Mouse (Mus musculus) lung, embryonic 14.5 days (tissue): ENCODE measurements around the gene Il12b. TPM values are rescaled to one million over a fixed set of nuclear protein-coding genes. Genes with fewer than 3 reads are reported as not detected.
"Not testable (repeated sequence)": the region's sequence is repeated elsewhere in the genome, so short reads cannot be mapped to it uniquely, and the experiment has no call there.

Experiments
- ATAC-seq: fragments of 200-750 bp; cut with Nextera tagmentation; 2 replicates; pipeline ENCODE4 v1.8.0; 2017; ENCODE audit warnings: mild to moderate bottlenecking, moderate TSS enrichment, moderate library complexity; ENCODE audit not compliant: insufficient read depth
- DNase-seq: peaks from one replicate; pipeline ENCODE4 v3.0.0-alpha.2; 2015
- H3K27ac ChIP-seq: fragments of 300-500 bp; sonication (generic); 2 replicates; pipeline ENCODE4 v1.5.1; 2014; ENCODE audit warnings: low read depth, mild to moderate bottlenecking, moderate library complexity
- H3K27me3 ChIP-seq: fragments of 300-500 bp; sonication (generic); 2 replicates; pipeline ENCODE4 v1.6.1; 2014; ENCODE audit warnings: low read length, control low read depth; ENCODE audit not compliant: insufficient read depth
- H3K36me3 ChIP-seq: fragments of 300-500 bp; sonication (generic); 2 replicates; pipeline ENCODE4 v1.6.1; 2014; ENCODE audit warnings: control low read depth; ENCODE audit not compliant: insufficient read depth
- H3K4me1 ChIP-seq: fragments of 300-500 bp; sonication (generic); 2 replicates; pipeline ENCODE4 v1.6.1; 2014; ENCODE audit warnings: antibody characterized with exemption, control low read depth; ENCODE audit not compliant: insufficient read depth
- H3K4me2 ChIP-seq: fragments of 300-500 bp; sonication (generic); 2 replicates; pipeline ENCODE4 v1.6.1; 2014; ENCODE audit warnings: mild to moderate bottlenecking
- H3K4me3 ChIP-seq: fragments of 300-500 bp; sonication (generic); 2 replicates; pipeline ENCODE4 v1.5.1; 2014; ENCODE audit warnings: low read depth, low read length
- H3K9ac ChIP-seq: fragments of 300-500 bp; sonication (generic); 2 replicates; pipeline ENCODE4 v1.6.1; 2014
- H3K9me3 ChIP-seq: fragments of 300-500 bp; sonication (generic); 2 replicates; pipeline ENCODE4 v1.6.1; 2016; ENCODE audit warnings: low read depth, low read length, control low read depth
- CTCF ChIP-seq: IDR thresholded peaks from 2 replicates; pipeline ENCODE4 v1.5.1; 2016; ENCODE audit warnings: antibody characterized with exemption, low read depth
- WGBS: fragments of 180-500 bp; shearing (Covaris S2); extraction: QIAGEN DNeasy Blood & Tissue Kit; methylation state at CpG from one replicate; pipeline ENCODE4 v1.1.7; 2014; 5-methylcytosine and 5-hydroxymethylcytosine counted together
- polyA plus RNA-seq: library from polyadenylated mRNA; unstranded; fragments of >200 nt; fragmentation: Nextera tagmentation; extraction: Ambion mirVana; gene quantifications from 2 replicates; pipeline ENCODE4 v1.2.1, GENCODE M21; 2014

Il12b gene
- polyA plus RNA-seq, 1 experiment from 2014 or later = not detected

DNA sequence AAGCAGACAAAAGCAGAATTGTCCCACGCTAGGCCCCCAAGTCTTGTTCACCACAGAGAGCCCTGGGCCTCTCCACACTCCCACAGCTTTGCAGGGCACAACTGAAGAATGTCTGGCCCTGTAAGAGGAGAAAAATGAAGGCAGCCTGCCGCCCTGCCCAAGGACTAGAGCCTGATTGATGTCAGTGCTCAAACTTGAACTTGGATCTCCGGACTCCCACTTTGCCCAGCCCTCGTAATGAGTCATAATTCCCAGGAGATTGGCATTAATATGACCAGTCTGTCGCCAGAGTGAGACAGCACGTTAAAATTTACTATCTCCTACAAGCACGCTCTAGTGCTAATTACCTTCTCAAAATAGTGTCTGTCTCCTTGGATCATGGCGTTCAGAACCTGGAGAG lies 25.1 kb downstream of the Il12b start:
- Histone ChIP-seq H3K9me3 (no peaks in the 10 kb centered on the region), H3K27me3 (no peaks in the 10 kb centered on the region), H3K4me1 (no peaks in the 10 kb centered on the region), H3K4me2 (no peak overlapping the region), H3K4me3 (no peak overlapping the region), H3K9ac (no peak overlapping the region), H3K27ac (no peak overlapping the region), H3K36me3 (no peaks in the 10 kb centered on the region)
- ATAC-seq = no peak
- no peak for DNase-seq
- TF ChIP-seq CTCF = no peak
- 77% methylated on average over 8 of the region's 8 CpGs for WGBS

DNA sequence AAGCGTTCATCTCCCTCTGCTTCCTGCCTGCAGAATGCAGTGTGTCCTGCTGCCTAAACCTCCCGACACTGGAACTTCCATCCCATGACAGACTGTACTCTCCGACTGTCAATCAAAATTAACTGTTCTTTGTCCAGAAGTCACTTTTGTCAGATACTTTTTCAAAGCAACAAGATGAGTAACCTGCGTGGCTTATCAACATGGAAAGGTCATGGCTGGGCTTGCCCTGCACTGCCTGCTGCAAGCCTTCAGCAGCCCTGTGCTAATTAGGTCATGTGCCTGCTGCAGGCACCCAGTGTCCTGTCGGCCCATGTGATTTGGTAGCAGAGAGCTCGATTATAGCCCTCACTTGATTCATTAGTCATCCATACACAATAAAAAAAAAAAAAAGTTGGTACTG lies 25.8 kb downstream of the Il12b start:
- TF ChIP-seq CTCF = no peak
- no peak overlapping the region for H3K4me3 ChIP-seq
- no peaks in the 10 kb centered on the region for H3K9me3 ChIP-seq
- H3K4me1 ChIP-seq = no peaks in the 10 kb centered on the region
- ATAC-seq (no peak), DNase-seq (no peak)
- WGBS = 65% methylated on average over 6 of the region's 6 CpGs
- no peak overlapping the region for H3K9ac ChIP-seq
- H3K27ac ChIP-seq = no peak overlapping the region
- H3K36me3 ChIP-seq = no peaks in the 10 kb centered on the region
- H3K4me2 ChIP-seq = no peak overlapping the region
- H3K27me3 ChIP-seq = no peaks in the 10 kb centered on the region

DNA sequence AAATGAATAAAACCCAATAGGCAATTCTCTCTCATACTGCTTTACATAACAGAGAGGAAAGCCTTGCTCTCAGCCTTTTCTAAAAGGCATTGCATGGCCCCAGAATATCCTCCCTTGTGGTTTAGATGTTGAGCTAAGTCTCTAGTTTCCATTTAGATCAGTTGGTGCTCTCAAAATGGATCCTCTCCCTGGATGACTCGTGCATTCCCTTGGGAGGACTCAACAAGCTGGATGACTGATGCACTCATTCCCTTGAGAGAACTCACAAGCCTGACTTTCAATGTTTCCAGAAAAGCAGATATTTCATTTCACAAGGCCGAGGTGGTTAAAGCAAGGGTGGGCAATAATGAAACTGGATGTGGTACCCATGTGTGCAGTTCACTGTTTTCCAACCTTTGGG lies 28.1 kb downstream of the Il12b start:
- no peak overlapping the region for H3K4me2 ChIP-seq
- H3K27ac ChIP-seq = no peak overlapping the region
- H3K36me3 ChIP-seq = no peaks in the 10 kb centered on the region
- TF ChIP-seq CTCF = no peak
- no peak overlapping the region for H3K4me3 ChIP-seq
- no peak overlapping the region for H3K9ac ChIP-seq
- ATAC-seq (no peak), DNase-seq (no peak)
- 72% methylated on average over 2 of the region's 2 CpGs for WGBS
- H3K27me3 ChIP-seq = no peaks in the 10 kb centered on the region
- H3K9me3 ChIP-seq = no peaks in the 10 kb centered on the region
- H3K4me1 ChIP-seq = no peaks in the 10 kb centered on the region

DNA sequence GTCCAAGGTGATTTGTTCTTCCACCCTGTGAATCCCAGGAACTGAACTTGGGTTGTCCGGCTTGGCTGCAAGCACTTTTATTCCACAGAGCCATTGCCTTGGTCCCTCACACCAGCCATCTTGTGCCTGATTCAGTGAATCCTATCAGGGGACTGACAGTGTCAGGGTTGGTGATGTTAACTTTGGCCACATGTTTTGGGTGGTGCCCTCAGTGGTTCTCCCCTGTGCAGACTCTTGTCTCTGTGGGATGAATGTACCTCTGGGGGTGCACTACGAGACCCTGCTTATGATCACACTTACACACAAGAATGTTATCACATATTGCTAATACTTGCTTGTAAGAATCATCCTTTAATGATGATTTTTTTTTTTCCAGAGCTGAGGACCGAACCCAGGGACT lies 30.2 kb downstream of the Il12b start:
- H3K4me1 ChIP-seq = no peaks in the 10 kb centered on the region
- 77% methylated on average over 3 of the region's 3 CpGs for WGBS
- H3K36me3 ChIP-seq = no peaks in the 10 kb centered on the region
- no peak for ATAC-seq
- H3K27ac ChIP-seq = no peak overlapping the region
- H3K4me3 ChIP-seq = no peak overlapping the region
- H3K4me2 ChIP-seq = no peak overlapping the region
- DNase-seq = no peak
- H3K9me3 ChIP-seq = no peaks in the 10 kb centered on the region
- no peak for TF ChIP-seq CTCF
- no peaks in the 10 kb centered on the region for H3K27me3 ChIP-seq
- no peak overlapping the region for H3K9ac ChIP-seq

DNA sequence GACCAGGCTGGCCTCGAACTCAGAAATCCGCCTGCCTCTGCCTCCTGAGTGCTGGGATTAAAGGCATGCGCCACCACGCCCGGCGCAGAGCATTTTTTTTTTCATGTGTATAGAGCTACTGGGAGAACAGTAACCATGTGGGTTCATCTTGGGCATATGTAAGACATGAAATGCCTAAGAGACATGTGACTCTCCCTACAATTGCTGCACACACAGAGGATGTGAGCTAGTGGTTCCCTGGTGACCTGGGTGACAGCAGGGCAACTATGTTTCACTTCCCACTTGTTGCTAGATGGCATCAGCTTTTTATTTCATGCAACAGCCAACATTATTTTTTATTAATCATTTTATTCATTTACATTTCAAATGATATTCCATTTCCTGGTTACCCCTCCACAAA lies 37.9 kb downstream of the Il12b start:
- no peak for DNase-seq
- H3K36me3 ChIP-seq = no peaks in the 10 kb centered on the region
- no peaks in the 10 kb centered on the region for H3K27me3 ChIP-seq
- no peak for ATAC-seq
- no peak overlapping the region for H3K4me3 ChIP-seq
- no peak overlapping the region for H3K9ac ChIP-seq
- H3K27ac ChIP-seq = no peak overlapping the region
- no peaks in the 10 kb centered on the region for H3K4me1 ChIP-seq
- no peak for TF ChIP-seq CTCF
- 88% methylated on average over 6 of the region's 6 CpGs for WGBS
- no peaks in the 10 kb centered on the region for H3K9me3 ChIP-seq
- H3K4me2 ChIP-seq = no peak overlapping the region

DNA sequence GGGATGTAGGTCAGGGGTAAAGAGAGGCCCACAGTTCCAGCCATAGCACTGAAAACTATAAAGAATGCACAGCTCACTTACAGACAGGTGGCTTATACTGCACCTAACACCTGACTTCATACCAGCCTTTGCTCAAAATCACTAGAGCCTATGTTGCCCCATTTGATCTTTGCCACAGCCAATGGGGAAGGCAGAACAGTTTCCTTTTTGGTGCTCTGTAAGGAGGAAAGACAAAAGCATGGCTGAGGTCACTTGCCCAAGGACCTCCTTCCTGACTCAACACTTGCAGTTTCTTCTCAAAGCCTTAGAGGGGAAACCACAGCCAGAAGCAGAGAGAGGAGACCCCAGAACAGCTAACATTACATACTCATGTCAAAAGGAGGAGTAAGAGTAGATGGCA lies 51.2 kb downstream of the Il12b start:
- Histone ChIP-seq H3K9ac (no peak overlapping the region), H3K4me3 (no peak overlapping the region), H3K4me2 (no peak overlapping the region), H3K9me3 (no peaks in the 10 kb centered on the region), H3K36me3 (peaks cover 11% of the 10 kb centered on the region), H3K4me1 (no peaks in the 10 kb centered on the region), H3K27me3 (no peaks in the 10 kb centered on the region), H3K27ac (no peak overlapping the region)
- ATAC-seq = no peak
- TF ChIP-seq CTCF = no peak
- DNase-seq = no peak

DNA sequence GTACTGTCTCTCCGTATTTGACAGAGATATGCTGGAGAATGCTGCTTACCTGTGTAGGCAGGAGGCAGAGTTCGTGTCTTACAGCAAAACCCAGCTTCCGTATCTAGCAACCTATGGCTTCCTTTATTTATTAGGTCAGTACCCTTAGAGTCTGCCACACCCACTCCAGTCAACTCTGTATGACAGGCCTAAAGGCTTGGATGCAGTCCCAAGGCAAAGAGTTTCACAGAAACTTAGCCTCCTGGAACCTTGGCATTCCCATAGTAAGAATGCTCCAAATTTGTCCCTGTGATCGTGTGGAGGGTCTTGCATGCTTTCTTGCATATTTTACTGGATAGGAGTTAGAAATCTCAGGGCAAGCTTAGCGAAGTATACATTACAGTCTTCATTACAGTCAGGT lies 52.2 kb downstream of the Il12b start:
- WGBS = 90% methylated on average over 5 of the region's 5 CpGs

DNA sequence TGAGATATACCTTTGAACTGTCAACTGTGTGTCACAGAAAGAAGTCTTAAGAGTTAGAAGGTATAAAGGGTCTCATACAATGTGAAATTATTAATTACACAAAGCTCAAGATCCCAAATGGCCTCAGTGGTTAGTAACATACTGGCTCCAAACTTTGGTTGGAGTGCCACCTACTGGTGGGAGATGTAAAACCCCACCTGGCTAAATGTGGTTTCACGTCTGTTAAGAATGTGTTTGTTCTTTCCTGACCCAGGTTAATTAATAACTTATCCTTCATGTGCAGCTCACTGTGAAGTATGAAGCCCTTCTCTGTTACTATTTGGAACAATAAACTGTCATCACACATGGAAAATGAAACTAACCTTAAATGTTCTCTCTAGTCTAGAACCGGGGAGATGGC lies 53.6 kb downstream of the Il12b start:
- peak; percentile 84 for TF ChIP-seq CTCF
- Histone ChIP-seq H3K27ac (no peak overlapping the region), H3K4me2 (no peak overlapping the region), H3K4me3 (no peak overlapping the region), H3K9ac (no peak overlapping the region), H3K36me3 (peaks cover 27% of the 10 kb centered on the region), H3K4me1 (no peaks in the 10 kb centered on the region), H3K9me3 (no peaks in the 10 kb centered on the region), H3K27me3 (no peaks in the 10 kb centered on the region)
- ATAC-seq (peak; percentile 63), DNase-seq (peak; percentile 86)
- WGBS = 48% methylated on average over 2 of the region's 2 CpGs

More for the DNA sequence above, 52.2 kb downstream of the Il12b start:
- H3K4me1 ChIP-seq, ATAC-seq, H3K27me3 ChIP-seq, H3K4me2 ChIP-seq, H3K9ac ChIP-seq, H3K27ac ChIP-seq, H3K9me3 ChIP-seq, DNase-seq, H3K4me3 ChIP-seq: not testable (repeated sequence)
- peaks cover 18% of the 10 kb centered on the region for H3K36me3 ChIP-seq
